8 mouse cellular contexts compared by ENCODE assay signal in genomic region chr12:83874597-83874996, GRCm38 (mm10). TPM values are rescaled to one million over a fixed set of nuclear protein-coding genes. Genes with fewer than 3 reads are reported as not detected.
DNase-seq lines count a peak whose midpoint lies in the region; ATAC-seq lines count a peak whose summit lies in the region.

No protein-coding gene starts in this region.

- peak; percentile 25 for DNase-seq in ovary, postnatal 36 days (ENCODE audit: low spot score)
- no peak for DNase-seq in ovary, postnatal 14 days (ENCODE audit: low spot score)
- peak; percentile 91 for DNase-seq in fibroblast of lung, adult 2 months (ENCODE audit: low read depth)
- DNase-seq in left cerebral cortex, adult 11 months (ENCODE audit: low spot score): peak; percentile 74
- DNase-seq in right cerebral cortex, postnatal 25 days: peak; percentile 85
- DNase-seq in embryo, embryonic 11 days: no peak
- no peak for DNase-seq in retina, embryonic 14.5 days (ENCODE audit: low spot score)

- no peak for ATAC-seq in inflammation-experienced regulatory T-cells, adult 6 months

RNA-seq across cellular contexts. Expression of gene Numb, which starts 47.1 kb away (rescaled TPM):
- polyA plus RNA-seq in inflammation-experienced regulatory T-cells, adult 6 months (2017; shearing (Covaris generic)): 10 to 100 TPM; 30.5 to 42.4 (median 37.2) TPM

Comparison
In these comparisons a context has a peak if more than half of its experiments do, and no peak if none do; other contexts are left out.
1. DNase-seq: peak in ovary, postnatal 36 days (single experiment), fibroblast of lung, adult 2 months (single experiment), left cerebral cortex, adult 11 months (single experiment) and right cerebral cortex, postnatal 25 days (single experiment); none in ovary, postnatal 14 days (single experiment), embryo, embryonic 11 days (single experiment) and retina, embryonic 14.5 days (single experiment).